Mouse (Mus musculus): ENCODE measurements around the gene Clstn3. TPM values are rescaled to one million over a fixed set of nuclear protein-coding genes. Genes with fewer than 3 reads are reported as not detected.

Gene Clstn3
- total and polyA plus RNA-seq, 3 experiments = 17.7 to 126 (median 21.4) TPM

GRCm38 (mm10) chr6:124496054-124496453 lies 31.5 kb upstream of the Clstn3 start:
- no peak for DNase-seq (ENCODE audit: extremely low read depth)
- no peak overlapping the region for H3K9ac ChIP-seq (ENCODE audit: insufficient read depth, low read depth)

GRCm38 (mm10) chr6:124493886-124494285 lies 29.3 kb upstream of the Clstn3 start:
- Histone ChIP-seq H3K4me3 (replicated peaks in 1 of 3; ENCODE audit: low read depth in 2 of 3, low read length in 2 of 3, poor library complexity in 1 of 3) (no peak overlapping the region), H3K27ac (ENCODE audit: insufficient read depth, low read depth) (no peak overlapping the region), H3K27me3 (replicated peaks) (no peaks in the 10 kb centered on the region), H3K9ac (ENCODE audit: insufficient read depth, low read depth) (no peak overlapping the region), H3K36me3 (replicated peaks in 1 of 2; ENCODE audit: control insufficient read depth in 1 of 2, insufficient read depth in 1 of 2, low read length in 1 of 2) (no peaks in the 10 kb centered on the region), H3K4me1 (ENCODE audit: control insufficient read depth in 1 of 2, insufficient read depth in 2 of 2) (peaks cover 5 to 36% of the 10 kb centered on the region in 2 experiments), H3K79me2 (replicated peaks; ENCODE audit: control insufficient read depth, extremely low read depth, insufficient read depth, poor library complexity, severe bottlenecking) (no peaks in the 10 kb centered on the region), H3K4me2 (ENCODE audit: insufficient read depth, low read depth, poor library complexity, severe bottlenecking) (no peak overlapping the region), H3K9me3 (replicated peaks; ENCODE audit: low read length) (peaks cover 5% of the 10 kb centered on the region)
- dilution Hi-C loops (cut with MboI; ENCODE audit: extremely low pct_ligation_motif_present, extremely low pct_unique_long_range_greater_than_20kb, low sequenced_read_pairs) = no loop called here
- no peak for DNase-seq (ENCODE audit: extremely low read depth)
- TF ChIP-seq TBP (conservative IDR thresholded peaks at IDR 0.05; ENCODE audit: low read depth, low read length) (no peak), UBTF (IDR thresholded peaks at IDR 0.05; ENCODE audit: low read depth, low read length) (no peak), MAZ (IDR thresholded peaks at IDR 0.05; ENCODE audit: low read depth, low read length) (no peak), ETS1 (conservative IDR thresholded peaks at IDR 0.05; ENCODE audit: low read depth, low read length) (no peak), E2F4 (IDR thresholded peaks at IDR 0.05; ENCODE audit: insufficient replicate concordance, low read depth, low read length) (no peak), ELF1 (IDR thresholded peaks at IDR 0.05; ENCODE audit: low read depth, low read length) (no peak), HCFC1 (IDR thresholded peaks at IDR 0.05; ENCODE audit: low read depth, low read length) (no peak), TCF12 (IDR thresholded peaks at IDR 0.05; ENCODE audit: low read depth, low read length) (no peak), MEF2A (IDR thresholded peaks at IDR 0.05; ENCODE audit: borderline replicate concordance, low read depth, low read length) (no peak), CHD1 (IDR thresholded peaks at IDR 0.05; ENCODE audit: low read depth, low read length) (no peak), JUN (IDR thresholded peaks at IDR 0.05; ENCODE audit: insufficient read depth, low read depth, low read length) (no peak), POLR2A (IDR thresholded peaks at IDR 0.05; ENCODE audit: low read depth, low read length) (no peak), IRF4 (IDR thresholded peaks at IDR 0.05; ENCODE audit: low read depth, low read length) (no peak), CHD2 (IDR thresholded peaks at IDR 0.05; ENCODE audit: low read length) (no peak), ZC3H11A (IDR thresholded peaks at IDR 0.05; ENCODE audit: low read depth, low read length) (no peak)
- in situ Hi-C loops (cut with MboI; ENCODE audit: low pct_ligation_motif_present, low pct_unique_long_range_greater_than_20kb, low sequenced_read_pairs) = no loop called here

More at GRCm38 (mm10) chr6:124496054-124496453, 31.5 kb upstream of the Clstn3 start:
- Histone ChIP-seq H3K4me1 (ENCODE audit: control insufficient read depth in 1 of 2, insufficient read depth in 2 of 2) (peaks cover 5 to 35% of the 10 kb centered on the region in 2 experiments), H3K27me3 (replicated peaks) (no peaks in the 10 kb centered on the region), H3K27ac (ENCODE audit: insufficient read depth, low read depth) (no peak overlapping the region), H3K36me3 (replicated peaks in 1 of 2; ENCODE audit: control insufficient read depth in 1 of 2, insufficient read depth in 1 of 2, low read length in 1 of 2) (no peaks in the 10 kb centered on the region), H3K79me2 (replicated peaks; ENCODE audit: control insufficient read depth, extremely low read depth, insufficient read depth, poor library complexity, severe bottlenecking) (no peaks in the 10 kb centered on the region), H3K4me3 (replicated peaks in 1 of 3; ENCODE audit: low read depth in 2 of 3, low read length in 2 of 3, poor library complexity in 1 of 3) (no peak overlapping the region), H3K9me3 (replicated peaks; ENCODE audit: low read length) (peaks cover 5% of the 10 kb centered on the region), H3K4me2 (ENCODE audit: insufficient read depth, low read depth, poor library complexity, severe bottlenecking) (no peak overlapping the region)
- in situ Hi-C loops (cut with MboI; ENCODE audit: low pct_ligation_motif_present, low pct_unique_long_range_greater_than_20kb, low sequenced_read_pairs) (no loop called here), dilution Hi-C loops (cut with MboI; ENCODE audit: extremely low pct_ligation_motif_present, extremely low pct_unique_long_range_greater_than_20kb, low sequenced_read_pairs) (no loop called here)
- no peak for TF ChIP-seq MEF2A (IDR thresholded peaks at IDR 0.05; ENCODE audit: borderline replicate concordance, low read depth, low read length)
- no peak for TF ChIP-seq TCF12 (IDR thresholded peaks at IDR 0.05; ENCODE audit: low read depth, low read length)
- TF ChIP-seq MYC (IDR thresholded peaks at IDR 0.05; ENCODE audit: low read depth, low read length) = no peak
- no peak for TF ChIP-seq ZC3H11A (IDR thresholded peaks at IDR 0.05; ENCODE audit: low read depth, low read length)
- no peak for TF ChIP-seq BHLHE40 (IDR thresholded peaks at IDR 0.05; ENCODE audit: low read depth, low read length)
- TF ChIP-seq UBTF (IDR thresholded peaks at IDR 0.05; ENCODE audit: low read depth, low read length) = no peak
- TF ChIP-seq KAT2A (IDR thresholded peaks at IDR 0.05; ENCODE audit: insufficient replicate concordance, low read length) = no peak
- no peak for TF ChIP-seq MAZ (IDR thresholded peaks at IDR 0.05; ENCODE audit: low read depth, low read length)
- no peak for TF ChIP-seq IRF4 (IDR thresholded peaks at IDR 0.05; ENCODE audit: low read depth, low read length)
- TF ChIP-seq POLR2A (IDR thresholded peaks at IDR 0.05; ENCODE audit: low read depth, low read length) = no peak

Data from CH12.LX (cell line).